Mouse (Mus musculus): ENCODE measurements at regions not wholly inside any gene's neighbourhood (a gene's known extent, or its start where the extent isn't known, plus 50 kb on each side); places are given as distances from the start of the nearest gene placed in this dataset.

GRCm38 (mm10) chr4:92827831-92828230 lies 507.5 kb downstream of the Tusc1 start:
- TF ChIP-seq CTCF (IDR thresholded peaks at IDR 0.05; ENCODE audit: borderline replicate concordance, extremely low read depth, insufficient read depth, insufficient read length), result no peak
- no peak for TF ChIP-seq POLR2A (IDR thresholded peaks at IDR 0.05; ENCODE audit: borderline replicate concordance, extremely low read depth, insufficient read depth, insufficient read length, poor library complexity, severe bottlenecking)
